Mouse (Mus musculus) hindbrain, embryonic 16.5 days (tissue): ENCODE data around the gene Slc8a3. TPM values are rescaled to one million over a fixed set of nuclear protein-coding genes. Genes with fewer than 3 reads are reported as not detected.
A peak's percentile ranks its signal among the peaks of the same experiment; 100 is the strongest.
"Not testable (repeated sequence)": the region's sequence is repeated elsewhere in the genome, so short reads cannot be mapped to it uniquely, and the experiment has no call there.

Experiments used
- ATAC-seq: fragments of 200-750 bp; cut with Nextera tagmentation; 2 replicates; pipeline ENCODE4 v1.8.0; 2017; ENCODE audit warnings: moderate TSS enrichment, moderate library complexity
- H3K27ac ChIP-seq: fragments of 300-500 bp; sonication (generic); 2 replicates; pipeline ENCODE4 v1.5.1; 2014; ENCODE audit warnings: low read depth, mild to moderate bottlenecking, control low read depth, low read length, moderate library complexity
- H3K27me3 ChIP-seq: fragments of 300-500 bp; sonication (generic); replicated peaks from 2 replicates; pipeline ENCODE4 v1.6.1; 2014; ENCODE audit warnings: low read length; ENCODE audit not compliant: control insufficient read depth, insufficient read depth
- H3K36me3 ChIP-seq: fragments of 300-500 bp; sonication (generic); 2 replicates; pipeline ENCODE4 v1.6.1; 2014; ENCODE audit warnings: mild to moderate bottlenecking, low read length, moderate library complexity, mixed read lengths; ENCODE audit not compliant: control insufficient read depth, insufficient read depth
- H3K4me1 ChIP-seq: fragments of 300-500 bp; sonication (generic); 2 replicates; pipeline ENCODE4 v1.6.1; 2014; ENCODE audit warnings: low read depth, low read length; ENCODE audit not compliant: control insufficient read depth, insufficient read depth
- H3K4me2 ChIP-seq: fragments of 300-500 bp; sonication (generic); 2 replicates; pipeline ENCODE4 v1.6.1; 2014; ENCODE audit warnings: mild to moderate bottlenecking, low read length, control low read depth, moderate library complexity
- H3K4me3 ChIP-seq: fragments of 300-500 bp; sonication (generic); 2 replicates; pipeline ENCODE4 v1.5.1; 2014; ENCODE audit warnings: mild to moderate bottlenecking, low read length, control low read depth, moderate library complexity
- H3K9ac ChIP-seq: fragments of 300-500 bp; sonication (generic); 2 replicates; pipeline ENCODE4 v1.6.1; 2014; ENCODE audit warnings: low read depth, mild to moderate bottlenecking, control low read depth, low read length, moderate library complexity
- H3K9me3 ChIP-seq: fragments of 300-500 bp; sonication (generic); 2 replicates; pipeline ENCODE4 v1.6.1; 2014; ENCODE audit warnings: mild to moderate bottlenecking, low read length, moderate library complexity; ENCODE audit not compliant: control insufficient read depth
- WGBS: fragments of 180-500 bp; shearing (Covaris S2); extraction: QIAGEN DNeasy Blood & Tissue Kit; methylation state at CpG from one replicate; pipeline ENCODE4 v1.1.7; 2014; 5-methylcytosine and 5-hydroxymethylcytosine counted together
- polyA plus RNA-seq: library from polyadenylated mRNA; unstranded; fragments of >200 nt; fragmentation: Nextera tagmentation; extraction: Ambion mirVana; gene quantifications from 2 replicates; pipeline ENCODE4 v1.2.1, GENCODE M21; 2015

Slc8a3 gene
- polyA plus RNA-seq = 11.2 and 11.7 TPM in 2 replicates

DNA sequence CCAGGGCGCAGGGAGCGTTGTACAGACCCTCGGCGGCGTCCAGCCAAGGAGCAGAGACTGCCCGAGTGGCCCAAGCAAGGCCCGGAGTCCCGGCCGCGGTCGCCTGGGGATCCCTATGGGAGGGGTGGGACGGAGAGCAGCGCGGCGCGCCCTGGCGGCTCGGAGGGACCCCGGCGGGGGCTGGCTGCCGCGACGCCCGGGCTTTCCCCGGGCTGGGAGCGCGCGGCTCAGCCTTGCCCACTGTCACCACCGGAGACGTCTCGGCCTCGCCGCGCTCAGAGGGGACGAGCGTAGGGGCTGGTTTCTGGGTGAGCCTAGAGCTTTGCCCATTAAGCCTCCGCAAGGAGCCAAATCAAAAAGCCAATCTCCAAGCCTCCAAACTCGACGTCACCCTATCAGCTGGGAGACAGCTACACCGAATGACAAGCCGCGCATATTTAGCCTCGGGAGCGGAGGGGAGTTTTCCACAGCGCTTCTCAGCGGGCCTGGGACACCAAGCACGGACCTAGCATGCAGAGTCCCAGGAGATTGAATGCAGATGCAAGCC, at the start of gene Slc8a3:
TSS of gene Slc8a3 (minus strand) at position 306 of the 547 bp plus-strand sequence.
- WGBS = under 1% methylated on average over 32 of the region's 47 CpGs
- no peaks in the 10 kb centered on the region for H3K9me3 ChIP-seq
- H3K27me3 ChIP-seq = 0 out of 2 replicates have a peak, but pooled peaks cover 2% of the 10 kb centered on the region
- H3K4me3 ChIP-seq = peak within 1 kb of the TSS; percentile 73
- peak; percentile 82 for ATAC-seq
- peak within 1 kb of the TSS; percentile 84 for H3K4me2 ChIP-seq
- peak within 1 kb of the TSS; percentile 94 for H3K27ac ChIP-seq
- H3K36me3 ChIP-seq = no peaks in the 10 kb centered on the region
- H3K4me1 ChIP-seq = peaks cover 15% of the 10 kb centered on the region
- H3K9ac ChIP-seq = peak within 1 kb of the TSS; percentile 96

DNA sequence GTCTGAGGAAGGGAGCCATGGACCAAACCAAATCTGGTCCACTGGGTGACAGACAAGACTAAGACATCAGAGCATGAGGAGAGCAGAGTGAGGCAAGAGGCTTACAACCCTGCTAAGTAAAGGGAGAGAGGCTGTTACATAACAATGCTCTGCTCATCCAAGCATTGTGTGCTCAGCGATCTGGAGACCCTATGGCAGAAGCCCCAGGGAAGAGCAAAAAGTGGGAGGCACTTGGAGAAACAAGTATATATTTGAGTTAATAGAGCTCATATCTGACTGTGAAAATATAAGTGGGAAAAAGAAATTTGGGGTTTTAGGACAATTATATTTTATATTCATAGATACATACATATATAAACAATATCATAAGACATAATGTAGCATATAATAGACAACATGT, 46.4 kb upstream of the Slc8a3 start, which contains the start of gene Gm4787:
TSS of gene Gm4787 (minus strand) at position 101 of the 400 bp plus-strand sequence.
- H3K4me2 ChIP-seq, H3K4me3 ChIP-seq, H3K27me3 ChIP-seq, H3K27ac ChIP-seq, H3K9me3 ChIP-seq, ATAC-seq, H3K36me3 ChIP-seq, H3K9ac ChIP-seq, H3K4me1 ChIP-seq: not testable (repeated sequence)
- 59% methylated on average over 1 of the region's 1 CpGs for WGBS

DNA sequence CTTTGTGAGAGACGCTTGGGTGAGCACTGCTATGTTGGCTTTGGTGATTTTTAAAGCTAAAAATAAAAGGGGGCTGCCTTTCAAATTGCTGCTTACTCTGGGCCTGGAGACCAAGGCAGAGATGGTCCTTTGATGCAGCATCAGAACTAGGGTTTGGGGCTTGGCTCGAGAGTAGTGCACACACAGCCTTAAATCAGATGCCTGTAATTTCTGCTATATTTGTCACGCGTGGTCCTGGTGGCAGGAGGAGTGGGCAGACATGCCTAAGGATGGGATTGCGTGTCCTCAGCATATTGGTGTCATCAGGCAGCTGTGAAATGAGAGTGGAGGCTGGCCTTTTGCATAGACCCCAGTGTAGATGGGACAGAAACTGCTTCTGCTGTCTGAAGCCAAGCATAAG, 861 bp upstream of the Slc8a3 start:
- peak overlapping the region; percentile 96 for H3K9ac ChIP-seq
- H3K9me3 ChIP-seq = no peaks in the 10 kb centered on the region
- WGBS = 71% methylated on average over 5 of the region's 5 CpGs
- H3K27me3 ChIP-seq = 0 out of 2 replicates have a peak, but pooled peaks cover 2% of the 10 kb centered on the region
- H3K4me2 ChIP-seq = peak overlapping the region; percentile 84
- H3K4me1 ChIP-seq = peaks cover 15% of the 10 kb centered on the region
- peak overlapping the region; percentile 94 for H3K27ac ChIP-seq
- H3K4me3 ChIP-seq = peak overlapping the region; percentile 73
- H3K36me3 ChIP-seq = no peaks in the 10 kb centered on the region
- no peak for ATAC-seq

DNA sequence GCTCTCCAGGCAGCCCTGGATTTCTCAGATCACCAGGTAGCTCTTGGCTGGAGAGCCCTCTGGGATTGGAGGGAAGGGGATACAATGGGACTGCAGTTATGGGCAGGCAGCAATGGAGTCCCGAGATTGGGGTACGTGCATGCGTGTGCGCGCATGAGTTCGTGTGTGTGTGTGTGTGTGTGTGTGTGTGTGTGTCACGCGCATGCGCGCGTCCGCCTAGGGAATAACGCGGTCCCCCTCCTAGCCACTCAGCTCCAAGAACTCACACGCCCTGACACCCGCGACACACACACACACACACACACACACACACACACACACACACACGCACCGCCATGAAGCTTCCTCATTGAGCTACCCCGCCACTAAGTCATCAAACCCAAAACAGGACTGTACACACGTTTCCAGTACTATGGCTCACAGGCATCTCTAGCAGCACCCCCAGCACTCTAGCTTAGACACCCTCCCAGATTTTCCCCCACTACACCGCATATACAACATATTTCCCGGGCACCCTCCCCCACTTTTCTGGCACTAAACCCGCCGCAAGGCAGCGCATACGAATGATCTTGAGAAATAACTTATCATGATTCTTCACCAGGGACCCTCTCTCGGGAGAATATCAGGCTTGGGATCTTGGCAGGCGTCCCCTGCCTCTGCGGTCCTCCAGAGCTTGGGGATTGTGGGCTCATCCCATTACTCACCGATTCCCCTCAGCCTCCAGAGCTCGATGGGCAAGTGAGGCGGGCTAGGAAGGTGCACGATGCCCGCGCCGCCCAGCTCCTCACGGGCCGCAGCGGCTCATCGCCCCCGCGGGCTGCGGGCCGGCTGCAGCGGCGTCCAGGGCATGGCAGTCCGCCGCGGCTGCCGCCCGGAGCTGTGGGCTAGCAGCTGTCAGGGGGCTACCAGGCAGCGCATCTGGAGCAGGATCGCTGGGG, 774 bp downstream of the Slc8a3 start:
- H3K27ac ChIP-seq = peak overlapping the region; percentile 94
- H3K4me2 ChIP-seq = peak overlapping the region; percentile 84
- WGBS = under 1% methylated on average over 40 of the region's 54 CpGs
- H3K9me3 ChIP-seq = no peaks in the 10 kb centered on the region
- H3K9ac ChIP-seq = peak overlapping the region; percentile 96
- peak; percentile 81 for ATAC-seq
- 0 out of 2 replicates have a peak, but pooled peaks cover 2% of the 10 kb centered on the region for H3K27me3 ChIP-seq
- H3K36me3 ChIP-seq = no peaks in the 10 kb centered on the region
- H3K4me1 ChIP-seq = peaks cover 15% of the 10 kb centered on the region
- peak overlapping the region; percentile 73 for H3K4me3 ChIP-seq

DNA sequence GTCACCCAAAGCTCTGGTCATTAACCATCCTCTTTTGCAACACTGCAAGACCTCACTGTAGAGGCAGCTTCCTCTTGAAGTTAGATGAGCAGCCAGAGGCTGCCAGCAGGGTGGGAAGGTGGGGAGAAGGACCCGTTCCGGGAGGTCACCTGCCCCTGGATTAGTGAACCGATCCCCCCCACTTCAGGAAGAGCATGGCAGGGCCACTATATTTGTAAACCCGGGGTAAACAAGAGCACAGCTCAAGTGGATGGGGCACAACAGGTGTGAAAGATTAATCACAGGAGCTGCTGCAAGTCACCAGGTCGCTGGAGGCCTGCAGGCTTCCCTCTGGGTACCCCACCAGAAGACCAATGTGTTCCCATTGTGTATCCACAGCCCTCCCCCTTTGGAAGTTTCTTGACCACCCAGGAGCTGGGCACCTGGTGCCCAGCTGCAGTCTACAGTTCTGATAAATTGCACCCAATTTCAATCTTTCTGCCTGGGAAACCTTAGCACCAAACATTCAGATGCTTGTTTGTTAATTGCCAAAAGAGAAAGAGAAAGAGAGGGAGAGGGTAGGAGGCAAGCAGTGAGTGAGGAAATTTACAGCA, 1.8 kb downstream of the Slc8a3 start:
- peak overlapping the region; percentile 73 for H3K4me3 ChIP-seq
- no peaks in the 10 kb centered on the region for H3K36me3 ChIP-seq
- H3K27me3 ChIP-seq = 0 out of 2 replicates have a peak, but pooled peaks cover 2% of the 10 kb centered on the region
- peaks cover 15% of the 10 kb centered on the region for H3K4me1 ChIP-seq
- ATAC-seq = no peak
- H3K9me3 ChIP-seq = no peaks in the 10 kb centered on the region
- WGBS = 43% methylated on average over 5 of the region's 5 CpGs
- H3K27ac ChIP-seq = peak overlapping the region; percentile 72
- peak overlapping the region; percentile 84 for H3K4me2 ChIP-seq
- H3K9ac ChIP-seq = peak overlapping the region; percentile 58

DNA sequence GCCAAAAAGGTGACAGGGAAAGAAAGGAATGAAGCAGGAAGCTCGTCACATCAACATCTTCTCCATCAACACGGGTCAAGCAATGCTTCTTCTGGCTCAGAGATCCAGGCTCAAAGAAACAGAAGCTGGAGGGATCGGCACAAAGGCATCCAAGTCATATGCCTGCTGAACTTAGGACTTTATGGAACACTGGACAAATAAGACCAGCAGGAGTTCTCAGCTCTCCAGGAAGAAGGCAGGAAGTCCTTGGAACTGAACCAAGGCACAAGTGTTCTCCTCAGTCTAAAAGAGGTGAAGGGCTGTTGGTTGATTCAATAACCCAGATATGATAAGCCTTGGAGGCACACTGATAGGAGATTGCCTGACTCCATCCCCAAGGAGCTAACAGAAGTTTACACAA, 8.0 kb downstream of the Slc8a3 start:
- no peaks in the 10 kb centered on the region for H3K9me3 ChIP-seq
- no peaks in the 10 kb centered on the region for H3K36me3 ChIP-seq
- 83% methylated on average over 3 of the region's 3 CpGs for WGBS
- ATAC-seq = no peak
- no peaks in the 10 kb centered on the region; the same call in 1 of the 2 replicates for H3K4me1 ChIP-seq
- no peak overlapping the region for H3K4me2 ChIP-seq
- no peaks in the 10 kb centered on the region for H3K27me3 ChIP-seq
- H3K9ac ChIP-seq = no peak overlapping the region
- H3K27ac ChIP-seq = no peak overlapping the region
- no peak overlapping the region for H3K4me3 ChIP-seq

DNA sequence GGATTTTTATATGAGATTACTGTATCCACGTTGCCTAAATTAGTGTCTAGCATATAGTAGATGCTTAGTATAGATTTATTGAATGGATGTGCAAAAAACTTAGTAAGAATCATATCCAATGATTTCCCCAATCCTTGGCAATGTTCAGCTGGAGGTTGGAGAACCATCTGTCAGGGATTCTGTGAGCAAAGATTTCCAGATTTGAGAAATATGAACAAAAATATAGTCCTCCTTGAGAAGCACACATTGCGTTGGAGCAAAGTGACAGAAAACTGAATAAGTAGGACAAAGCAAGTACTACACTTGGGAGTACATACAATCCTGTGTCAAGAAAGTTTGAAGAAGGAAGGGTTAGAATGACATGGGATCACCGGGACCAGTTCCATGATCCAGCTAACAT, 8.9 kb downstream of the Slc8a3 start:
- Histone ChIP-seq H3K4me3 (no peak overlapping the region), H3K4me1 (no peaks in the 10 kb centered on the region; the same call in 1 of the 2 replicates), H3K36me3 (no peaks in the 10 kb centered on the region), H3K9ac (no peak overlapping the region), H3K9me3 (no peaks in the 10 kb centered on the region), H3K4me2 (no peak overlapping the region), H3K27me3 (no peaks in the 10 kb centered on the region), H3K27ac (no peak overlapping the region)
- WGBS = 92% methylated on average over 3 of the region's 3 CpGs
- no peak for ATAC-seq

DNA sequence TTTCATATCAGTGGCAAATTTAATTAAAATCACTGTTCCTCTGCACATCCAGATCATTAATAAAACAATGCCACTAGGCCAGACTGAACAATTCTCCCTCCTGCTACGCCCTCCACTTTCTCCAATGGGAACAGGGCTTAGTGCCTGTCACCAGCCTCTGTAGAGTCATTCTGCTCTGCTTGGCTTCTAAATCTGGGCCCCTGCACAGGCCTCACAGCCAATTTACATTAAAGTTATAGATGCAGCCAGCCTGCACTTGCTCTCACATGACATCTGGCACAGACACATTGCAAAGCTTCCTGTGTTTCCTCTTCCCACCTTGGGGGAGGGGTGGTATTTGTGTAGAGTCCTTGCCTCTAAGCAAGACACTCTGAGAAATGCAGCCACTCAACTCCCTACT, 12.0 kb downstream of the Slc8a3 start:
- WGBS = 50% methylated on average over 1 of the region's 1 CpGs
- ATAC-seq = no peak
- Histone ChIP-seq H3K27ac (no peak overlapping the region), H3K4me3 (no peak overlapping the region), H3K36me3 (no peaks in the 10 kb centered on the region), H3K4me2 (no peak overlapping the region), H3K4me1 (no peaks in the 10 kb centered on the region; the same call in 1 of the 2 replicates), H3K27me3 (no peaks in the 10 kb centered on the region), H3K9ac (no peak overlapping the region), H3K9me3 (no peaks in the 10 kb centered on the region)

DNA sequence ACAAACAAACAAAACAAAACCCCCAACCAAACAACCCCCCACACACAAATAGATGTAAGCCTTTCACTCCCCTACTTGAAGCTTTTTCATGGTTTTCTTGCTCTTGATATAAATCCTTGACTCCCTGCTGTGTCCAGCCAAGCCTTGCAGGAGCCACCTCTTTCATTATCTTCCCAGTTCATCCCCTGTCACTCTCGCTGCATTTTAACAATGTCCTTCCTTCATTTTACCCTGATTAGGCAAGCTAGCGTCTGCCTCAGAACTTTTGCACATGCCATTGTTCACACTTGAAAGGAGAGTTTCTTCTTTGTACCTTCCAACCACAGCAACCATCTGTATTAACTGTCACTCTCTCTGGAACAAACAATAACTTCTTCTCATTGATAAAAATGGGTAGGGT, 15.2 kb downstream of the Slc8a3 start:
- WGBS = 17% methylated on average over 2 of the region's 2 CpGs
- Histone ChIP-seq H3K9ac (no peak overlapping the region), H3K4me1 (no peaks in the 10 kb centered on the region; the same call in 1 of the 2 replicates), H3K27me3 (no peaks in the 10 kb centered on the region), H3K36me3 (peaks cover 15% of the 10 kb centered on the region), H3K27ac (no peak overlapping the region), H3K9me3 (no peaks in the 10 kb centered on the region), H3K4me3 (no peak overlapping the region), H3K4me2 (no peak overlapping the region)
- no peak for ATAC-seq
